ENCODE assay signal across 15 mouse cellular contexts in genomic region chr10:98399864-98400263, GRCm38 (mm10).
DNase-seq lines count a peak whose midpoint lies in the region; ATAC-seq lines count a peak whose summit lies in the region.
"Had no signal": no experiment of that assay in that cellular context is flagged by ENCODE, and none has a peak within 500 bp of the region (broad histone marks: within the 10 kb centered on the region; RNA-seq: fewer than 3 reads in every experiment).

No protein-coding gene starts in this region.

- H3K36me3 ChIP-seq in embryonic facial prominence, embryonic 14.5 days (ENCODE audit: control insufficient read depth, insufficient read depth, low read length) = no peaks in the 10 kb centered on the region
- H3K36me3 ChIP-seq in hindbrain, embryonic 14.5 days (replicated peaks; ENCODE audit: control insufficient read depth, insufficient read depth) = no peaks in the 10 kb centered on the region
- H3K36me3 ChIP-seq in neural tube, embryonic 12.5 days = no peaks in the 10 kb centered on the region
- no peaks in the 10 kb centered on the region for H3K36me3 ChIP-seq in liver, embryonic 12.5 days
- H3K36me3 ChIP-seq: embryonic facial prominence, embryonic 13.5 days; G1E; heart, embryonic 12.5 days had no signal

- ATAC-seq in frontal cortex, adult (ENCODE audit: low TSS enrichment) = peak; percentile 41; the same call in 1 of the 2 replicates
- no peak for ATAC-seq in embryonic facial prominence, embryonic 14.5 days (ENCODE audit: low read depth)
- ATAC-seq in hindbrain, embryonic 14.5 days (ENCODE audit: low FRiP score) = peak; percentile 86
- peak; percentile 70; the same call in 1 of the 2 replicates for ATAC-seq in neural tube, embryonic 12.5 days (ENCODE audit: low FRiP score, low read depth)
- no peak for ATAC-seq in liver, embryonic 12.5 days

- no peak overlapping the region for H3K9ac ChIP-seq in embryonic facial prominence, embryonic 14.5 days (ENCODE audit: low read depth, low read length)
- no peak overlapping the region for H3K9ac ChIP-seq in hindbrain, embryonic 14.5 days
- H3K9ac ChIP-seq in neural tube, embryonic 12.5 days = no peak overlapping the region
- H3K9ac ChIP-seq in liver, embryonic 12.5 days = no peak overlapping the region
- H3K9ac ChIP-seq: embryonic facial prominence, embryonic 13.5 days; heart, embryonic 12.5 days had no signal

- H3K27me3 ChIP-seq in embryonic facial prominence, embryonic 14.5 days (replicated peaks; ENCODE audit: control insufficient read depth, insufficient read depth, low read length) = no peaks in the 10 kb centered on the region
- no peaks in the 10 kb centered on the region for H3K27me3 ChIP-seq in hindbrain, embryonic 14.5 days (ENCODE audit: control insufficient read depth, insufficient read depth, low read length)
- H3K27me3 ChIP-seq in neural tube, embryonic 12.5 days (replicated peaks) = no peaks in the 10 kb centered on the region
- no peaks in the 10 kb centered on the region for H3K27me3 ChIP-seq in liver, embryonic 12.5 days (replicated peaks)
- H3K27me3 ChIP-seq: embryonic facial prominence, embryonic 13.5 days; heart, embryonic 12.5 days had no signal

- H3K27ac ChIP-seq in embryonic facial prominence, embryonic 14.5 days (replicated peaks; ENCODE audit: low read depth, low read length) = no peak overlapping the region
- H3K27ac ChIP-seq in hindbrain, embryonic 14.5 days = peak overlapping the region; percentile 26; the same call in 1 of the 2 replicates
- H3K27ac ChIP-seq in neural tube, embryonic 12.5 days = no peak overlapping the region
- no peak overlapping the region for H3K27ac ChIP-seq in liver, embryonic 12.5 days
- H3K27ac ChIP-seq: embryonic facial prominence, embryonic 13.5 days had no signal

- no peaks in the 10 kb centered on the region for H3K4me1 ChIP-seq in embryonic facial prominence, embryonic 14.5 days (ENCODE audit: control insufficient read depth, insufficient read depth, low read length)
- H3K4me1 ChIP-seq in hindbrain, embryonic 14.5 days (replicated peaks; ENCODE audit: control insufficient read depth, insufficient read depth, low read length) = no peaks in the 10 kb centered on the region; the same call in 1 of the 2 replicates
- H3K4me1 ChIP-seq in neural tube, embryonic 12.5 days = no peaks in the 10 kb centered on the region
- no peaks in the 10 kb centered on the region for H3K4me1 ChIP-seq in liver, embryonic 12.5 days
- H3K4me1 ChIP-seq: embryonic facial prominence, embryonic 13.5 days; heart, embryonic 12.5 days had no signal

- no peak for DNase-seq in frontal cortex, postnatal 25 days (ENCODE audit: low spot score in 2 of 2)
- peak; percentile 35 for DNase-seq in embryonic facial prominence, embryonic 14.5 days (ENCODE audit: low spot score)
- DNase-seq in hindbrain, embryonic 14.5 days (ENCODE audit: low spot score) = peak; percentile 64
- DNase-seq in kidney, postnatal 10 days = no peak
- DNase-seq in kidney, adult 8-10 months = no peak
- DNase-seq: kidney, adult 2 months; liver; lung, postnatal 14 days; thymus, adult 2 months had no signal

- no peaks in the 10 kb centered on the region for H3K9me3 ChIP-seq in embryonic facial prominence, embryonic 14.5 days (ENCODE audit: control insufficient read depth, low read length)
- no peaks in the 10 kb centered on the region for H3K9me3 ChIP-seq in hindbrain, embryonic 14.5 days (ENCODE audit: control insufficient read depth, low read length)
- no peaks in the 10 kb centered on the region for H3K9me3 ChIP-seq in neural tube, embryonic 12.5 days
- no peaks in the 10 kb centered on the region for H3K9me3 ChIP-seq in liver, embryonic 12.5 days (replicated peaks)
- H3K9me3 ChIP-seq: embryonic facial prominence, embryonic 13.5 days; G1E; heart, embryonic 12.5 days had no signal

- WGBS in embryonic facial prominence, embryonic 14.5 days = 39% methylated on average over 1 of the region's 1 CpGs
- WGBS in hindbrain, embryonic 14.5 days = 0% methylated on average over 1 of the region's 1 CpGs
- 12% methylated on average over 1 of the region's 1 CpGs for WGBS in neural tube, embryonic 12.5 days
- WGBS in liver, embryonic 12.5 days (ENCODE audit: insufficient replicate concordance) = 52% methylated on average over 1 of the region's 1 CpGs

- no peak overlapping the region for H3K4me2 ChIP-seq in embryonic facial prominence, embryonic 14.5 days (ENCODE audit: low read depth, low read length)
- no peak overlapping the region for H3K4me2 ChIP-seq in hindbrain, embryonic 14.5 days (replicated peaks)
- no peak overlapping the region for H3K4me2 ChIP-seq in neural tube, embryonic 12.5 days (replicated peaks)
- no peak overlapping the region for H3K4me2 ChIP-seq in liver, embryonic 12.5 days
- H3K4me2 ChIP-seq: embryonic facial prominence, embryonic 13.5 days; heart, embryonic 12.5 days had no signal

- no peak overlapping the region for H3K4me3 ChIP-seq in embryonic facial prominence, embryonic 14.5 days (ENCODE audit: low read depth, low read length)
- H3K4me3 ChIP-seq in hindbrain, embryonic 14.5 days (replicated peaks; ENCODE audit: low read length) = no peak overlapping the region
- no peak overlapping the region for H3K4me3 ChIP-seq in neural tube, embryonic 12.5 days
- H3K4me3 ChIP-seq in liver, embryonic 12.5 days = no peak overlapping the region
- H3K4me3 ChIP-seq: embryonic facial prominence, embryonic 13.5 days; heart, embryonic 12.5 days had no signal

Comparison
In these comparisons a context has a peak if more than half of its experiments do, and no peak if none do; other contexts are left out.
1. ATAC-seq: peak in frontal cortex, adult (single experiment), hindbrain, embryonic 14.5 days (single experiment) and neural tube, embryonic 12.5 days (single experiment); none in embryonic facial prominence, embryonic 14.5 days (single experiment) and liver, embryonic 12.5 days (single experiment).
2. DNase-seq: peak in embryonic facial prominence, embryonic 14.5 days (single experiment) and hindbrain, embryonic 14.5 days (single experiment); none in frontal cortex, postnatal 25 days (0 of 2), kidney, postnatal 10 days (single experiment) and kidney, adult 8-10 months (0 of 2).